Mouse (Mus musculus): ENCODE results near the gene Slc22a14.

DNA sequence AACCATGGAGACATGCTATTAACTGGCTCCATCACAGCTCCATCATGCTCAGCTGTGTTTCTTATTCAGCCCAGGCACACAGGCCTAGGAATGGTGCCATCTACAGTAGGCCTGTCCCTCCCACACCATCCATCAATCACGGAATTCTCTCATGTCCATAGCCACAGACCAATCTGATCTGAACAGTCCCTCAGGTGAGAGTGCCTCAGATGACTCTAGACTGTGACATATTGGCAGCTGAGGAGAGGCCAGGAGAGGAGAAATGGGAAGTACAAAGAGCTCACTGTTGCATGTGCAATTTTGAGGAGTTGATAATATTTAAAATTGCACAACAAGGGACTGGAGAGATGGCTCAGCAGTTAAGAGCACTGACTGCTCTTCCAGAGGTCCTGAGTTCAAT, 29.5 kb upstream of the Slc22a14 start:
- TF ChIP-seq CTCF (IDR thresholded peaks at IDR 0.05; ENCODE audit: borderline replicate concordance, extremely low read depth, insufficient read depth, insufficient read length) (no peak), POLR2A (IDR thresholded peaks at IDR 0.05; ENCODE audit: borderline replicate concordance, extremely low read depth, insufficient read depth, insufficient read length, poor library complexity, severe bottlenecking) (no peak)

Data from brain, embryonic 14.5 days (tissue).